Mouse (Mus musculus) limb, embryonic 11.5 days (tissue): ENCODE results near the gene Acyp2. TPM values are rescaled to one million over a fixed set of nuclear protein-coding genes. Genes with fewer than 3 reads are reported as not detected.
"Not testable (repeated sequence)": the region's sequence is repeated elsewhere in the genome, so short reads cannot be mapped to it uniquely, and the experiment has no call there.

ENCODE experiments used
- ATAC-seq: fragments of 200-750 bp; cut with Nextera tagmentation; 2 replicates; pipeline ENCODE4 v1.8.0; 2017; ENCODE audit warnings: low read depth; ENCODE audit not compliant: insufficient number of reproducible peaks, low FRiP score, low TSS enrichment
- DNase-seq: peaks from one replicate; pipeline ENCODE4 v3.0.0-alpha.2; 2015; ENCODE audit warnings: low spot score
- H3K27ac ChIP-seq: fragments of 300-500 bp; sonication (generic); replicated peaks from 2 replicates; pipeline ENCODE4 v1.5.1; 2014; ENCODE audit warnings: low read depth, mild to moderate bottlenecking, low read length
- H3K27me3 ChIP-seq: fragments of 300-500 bp; sonication (generic); 2 replicates; pipeline ENCODE4 v1.6.1; 2014; ENCODE audit warnings: mild to moderate bottlenecking, low read length, mixed read lengths; ENCODE audit not compliant: control insufficient read depth, insufficient read depth
- H3K36me3 ChIP-seq: fragments of 300-500 bp; sonication (generic); 2 replicates; pipeline ENCODE4 v1.6.1; 2014; ENCODE audit warnings: mild to moderate bottlenecking, low read length, moderate library complexity, mixed read lengths; ENCODE audit not compliant: control insufficient read depth, insufficient read depth
- H3K4me1 ChIP-seq: fragments of 300-500 bp; sonication (generic); 2 replicates; pipeline ENCODE4 v1.6.1; 2014; ENCODE audit warnings: low read length, mixed read lengths; ENCODE audit not compliant: control insufficient read depth, insufficient read depth
- H3K4me2 ChIP-seq: fragments of 300-500 bp; sonication (generic); 2 replicates; pipeline ENCODE4 v1.6.1; 2014; ENCODE audit warnings: low read depth, mild to moderate bottlenecking, moderate library complexity; ENCODE audit not compliant: severe bottlenecking
- H3K4me3 ChIP-seq: fragments of 300-500 bp; sonication (generic); 2 replicates; pipeline ENCODE4 v1.5.1; 2014; ENCODE audit warnings: low read depth, low read length
- H3K9ac ChIP-seq: fragments of 300-500 bp; sonication (generic); 2 replicates; pipeline ENCODE4 v1.6.1; 2014; ENCODE audit warnings: mild to moderate bottlenecking, low read length
- H3K9me3 ChIP-seq: fragments of 300-500 bp; sonication (generic); 2 replicates; pipeline ENCODE4 v1.6.1; 2016; ENCODE audit warnings: low read length; ENCODE audit not compliant: control insufficient read depth
- WGBS: fragments of 180-500 bp; shearing (Covaris S2); extraction: QIAGEN DNeasy Blood & Tissue Kit; methylation state at CpG from one replicate; pipeline ENCODE4 v1.1.7; 2014; 5-methylcytosine and 5-hydroxymethylcytosine counted together
- polyA plus RNA-seq: library from polyadenylated mRNA; unstranded; fragments of >200 nt; fragmentation: Nextera tagmentation; extraction: Ambion mirVana; gene quantifications from 2 replicates; pipeline ENCODE4 v1.2.1, GENCODE M21; 2014

Gene Acyp2
- polyA plus RNA-seq, 1 experiment from 2014 or later = 6.2 TPM

DNA sequence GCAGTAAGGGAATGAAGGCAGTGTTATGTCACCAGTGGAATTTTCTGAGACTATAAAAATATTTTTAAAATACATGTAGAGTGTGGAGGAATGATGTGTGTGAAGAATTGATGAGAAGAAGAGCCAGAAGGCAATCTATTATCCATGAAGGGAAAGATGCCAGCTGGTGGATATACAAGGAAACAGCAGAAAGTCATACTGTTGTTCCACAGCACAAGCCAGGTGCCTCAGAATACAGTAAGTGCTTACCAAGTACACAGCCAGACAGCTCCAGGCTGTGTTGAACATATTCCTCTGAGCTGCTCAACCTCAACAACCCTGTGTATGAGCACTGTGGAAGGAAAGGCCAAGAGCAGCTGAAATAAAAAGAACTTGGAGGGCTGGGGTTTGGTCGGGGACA lies 13.7 kb downstream of the Acyp2 start:
- Histone ChIP-seq H3K27me3 (no peaks in the 10 kb centered on the region), H3K9ac (no peak overlapping the region), H3K27ac (no peak overlapping the region), H3K4me3 (no peak overlapping the region), H3K9me3 (no peaks in the 10 kb centered on the region), H3K4me2 (no peak overlapping the region), H3K36me3 (no peaks in the 10 kb centered on the region), H3K4me1 (no peaks in the 10 kb centered on the region)
- 88% methylated on average over 1 of the region's 1 CpGs for WGBS
- DNase-seq = no peak
- ATAC-seq = no peak

DNA sequence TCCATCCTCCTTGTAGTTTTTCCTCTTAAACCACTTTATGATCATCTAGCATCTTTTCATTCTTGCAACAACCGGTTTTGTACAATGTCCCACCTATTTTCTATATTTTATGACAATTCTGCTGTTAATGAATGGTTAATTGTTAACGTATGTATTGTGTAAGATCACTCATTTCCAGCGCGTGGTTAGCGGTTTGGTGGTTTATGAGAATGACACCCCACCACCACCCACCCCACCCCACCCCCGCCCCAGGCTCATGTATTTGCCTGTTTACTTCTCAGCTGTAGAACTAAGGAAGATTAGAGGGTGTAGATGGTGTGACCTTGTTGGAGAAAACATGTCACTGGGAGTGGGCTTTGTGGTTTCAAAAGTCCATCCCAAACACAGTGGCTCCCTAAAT lies 18.9 kb downstream of the Acyp2 start:
- ATAC-seq (no peak), DNase-seq (no peak)
- Histone ChIP-seq H3K9me3 (no peaks in the 10 kb centered on the region), H3K4me2 (no peak overlapping the region), H3K27ac (no peak overlapping the region), H3K36me3 (no peaks in the 10 kb centered on the region), H3K4me1 (no peaks in the 10 kb centered on the region), H3K27me3 (no peaks in the 10 kb centered on the region), H3K9ac (no peak overlapping the region), H3K4me3 (no peak overlapping the region)
- 88% methylated on average over 6 of the region's 6 CpGs for WGBS

DNA sequence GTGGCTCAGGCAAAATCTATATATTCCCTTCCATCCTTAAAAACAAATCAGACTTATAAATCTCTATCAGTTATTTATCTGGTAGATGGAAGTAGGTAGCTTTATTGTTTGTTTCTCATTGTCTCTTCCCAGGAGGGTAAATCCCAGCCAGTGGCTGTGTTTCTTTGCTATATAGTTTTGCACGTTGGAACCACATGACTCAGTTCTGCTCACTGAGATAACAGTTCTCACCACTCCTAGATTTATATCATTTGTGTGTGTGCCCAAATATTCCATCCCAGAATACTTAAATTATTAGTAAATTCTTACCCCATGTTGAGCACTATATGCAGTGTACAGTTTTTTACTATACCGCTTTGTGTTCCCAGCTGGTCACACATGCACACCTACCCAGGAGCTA lies 26.2 kb downstream of the Acyp2 start:
- no peak overlapping the region for H3K27ac ChIP-seq
- 87% methylated on average over 2 of the region's 2 CpGs for WGBS
- no peak overlapping the region for H3K4me3 ChIP-seq
- H3K4me1 ChIP-seq = no peaks in the 10 kb centered on the region
- H3K27me3 ChIP-seq = no peaks in the 10 kb centered on the region
- no peaks in the 10 kb centered on the region for H3K9me3 ChIP-seq
- no peak overlapping the region for H3K4me2 ChIP-seq
- H3K36me3 ChIP-seq = no peaks in the 10 kb centered on the region
- ATAC-seq (no peak), DNase-seq (no peak)
- H3K9ac ChIP-seq = no peak overlapping the region

DNA sequence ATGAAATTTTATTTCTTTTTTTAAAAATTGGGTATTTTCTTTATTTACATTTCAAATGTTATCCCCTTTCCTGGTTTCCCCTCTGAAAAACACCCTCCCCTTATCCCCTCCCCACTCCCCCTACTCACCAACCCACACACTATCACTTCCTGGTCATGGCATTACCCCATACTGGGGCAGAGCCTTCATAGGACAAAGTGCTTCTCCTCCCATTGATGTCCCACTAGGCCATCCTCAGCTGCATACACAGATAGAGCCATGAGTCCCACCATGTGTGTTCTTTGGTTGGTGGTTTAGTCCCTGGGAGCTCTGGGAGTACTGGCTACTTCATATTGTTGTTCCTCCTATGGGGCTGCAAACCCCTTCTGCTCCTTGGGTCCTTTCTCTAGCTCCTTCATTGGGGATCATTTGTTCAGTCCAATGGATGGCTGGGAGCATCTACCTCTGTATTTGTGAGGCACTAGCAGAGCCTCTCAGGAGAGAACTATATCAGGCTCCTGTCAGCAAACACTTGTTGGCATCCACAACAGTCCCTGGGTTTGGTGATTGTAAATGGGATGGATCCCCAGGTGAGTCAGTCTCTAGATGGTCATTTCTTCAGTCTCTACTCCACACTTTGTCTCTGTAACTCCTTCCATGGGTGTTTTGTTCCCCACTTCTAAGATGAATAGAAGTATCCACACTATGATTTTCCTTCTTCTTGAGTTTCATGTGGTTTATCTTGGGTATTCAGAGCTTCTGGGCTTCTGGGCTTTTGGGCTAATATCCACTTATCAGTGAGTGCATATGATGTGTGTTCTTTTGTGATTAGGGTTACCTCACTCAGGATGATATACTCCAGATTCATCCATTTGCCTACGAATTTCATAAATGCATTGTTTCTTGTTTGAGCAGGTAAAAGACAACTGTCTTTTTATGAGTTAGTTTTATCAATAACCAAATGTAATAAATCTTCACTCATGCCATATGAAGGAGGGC lies 27.7 kb downstream of the Acyp2 start:
- H3K4me3 ChIP-seq, H3K9ac ChIP-seq, H3K9me3 ChIP-seq, H3K36me3 ChIP-seq, ATAC-seq, H3K27ac ChIP-seq, H3K4me2 ChIP-seq, H3K27me3 ChIP-seq, DNase-seq, H3K4me1 ChIP-seq: not testable (repeated sequence)
- WGBS = 95% methylated on average over 1 of the region's 1 CpGs

DNA sequence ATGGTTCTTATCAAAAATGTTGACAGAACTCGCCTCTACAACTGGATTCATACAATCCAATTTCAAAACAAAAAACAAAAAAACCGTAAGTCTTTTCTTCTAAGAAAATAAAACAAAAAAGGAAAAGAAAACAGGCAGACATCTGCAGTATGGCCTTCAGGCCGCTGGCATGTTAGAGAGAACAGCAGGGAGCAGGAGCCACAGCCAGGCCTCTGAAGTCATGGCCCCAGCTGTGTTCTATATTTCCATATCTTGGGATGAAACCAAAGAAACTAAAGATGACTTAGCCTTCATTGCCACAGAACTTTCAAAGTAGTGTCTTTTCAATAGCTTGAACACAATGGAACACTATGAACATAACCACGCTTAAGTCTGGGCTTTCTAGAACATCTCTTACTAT lies 31.2 kb downstream of the Acyp2 start:
- no peaks in the 10 kb centered on the region for H3K36me3 ChIP-seq
- H3K4me2 ChIP-seq = no peak overlapping the region
- H3K4me3 ChIP-seq = no peak overlapping the region
- no peaks in the 10 kb centered on the region for H3K27me3 ChIP-seq
- ATAC-seq (no peak), DNase-seq (no peak)
- 71% methylated on average over 4 of the region's 4 CpGs for WGBS
- no peak overlapping the region for H3K27ac ChIP-seq
- H3K9me3 ChIP-seq = no peaks in the 10 kb centered on the region
- H3K4me1 ChIP-seq = no peaks in the 10 kb centered on the region
- no peak overlapping the region for H3K9ac ChIP-seq

DNA sequence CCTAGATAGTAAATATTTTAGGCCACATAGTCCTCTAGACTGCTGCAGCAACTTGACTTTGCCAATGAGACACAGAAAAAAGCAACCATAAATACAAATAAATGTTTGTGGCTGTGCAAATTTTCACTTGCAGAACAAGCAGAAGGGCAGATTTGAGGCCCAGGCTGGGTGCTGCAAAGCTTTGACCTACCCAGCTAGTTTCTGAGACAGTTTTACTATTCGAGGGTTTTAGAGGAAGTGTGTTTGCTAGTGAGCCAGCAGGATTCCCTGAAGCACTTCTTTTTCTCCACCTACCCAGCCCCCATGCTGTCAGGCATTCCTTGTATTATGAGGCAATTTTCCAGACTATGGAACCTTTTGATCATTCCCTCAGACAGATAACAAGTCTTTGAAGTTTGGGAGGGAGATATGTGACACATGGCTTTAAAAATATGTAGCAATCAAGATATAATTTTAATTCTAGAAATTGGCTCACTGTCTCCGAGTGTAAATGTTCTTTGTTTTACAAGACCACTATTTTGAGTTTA lies 31.8 kb downstream of the Acyp2 start:
- Histone ChIP-seq H3K4me1 (no peaks in the 10 kb centered on the region), H3K9ac (no peak overlapping the region), H3K4me2 (no peak overlapping the region), H3K27me3 (no peaks in the 10 kb centered on the region), H3K36me3 (no peaks in the 10 kb centered on the region), H3K27ac (no peak overlapping the region), H3K4me3 (no peak overlapping the region), H3K9me3 (no peaks in the 10 kb centered on the region)
- WGBS = 33% methylated on average over 2 of the region's 2 CpGs
- DNase-seq = no peak
- no peak for ATAC-seq

DNA sequence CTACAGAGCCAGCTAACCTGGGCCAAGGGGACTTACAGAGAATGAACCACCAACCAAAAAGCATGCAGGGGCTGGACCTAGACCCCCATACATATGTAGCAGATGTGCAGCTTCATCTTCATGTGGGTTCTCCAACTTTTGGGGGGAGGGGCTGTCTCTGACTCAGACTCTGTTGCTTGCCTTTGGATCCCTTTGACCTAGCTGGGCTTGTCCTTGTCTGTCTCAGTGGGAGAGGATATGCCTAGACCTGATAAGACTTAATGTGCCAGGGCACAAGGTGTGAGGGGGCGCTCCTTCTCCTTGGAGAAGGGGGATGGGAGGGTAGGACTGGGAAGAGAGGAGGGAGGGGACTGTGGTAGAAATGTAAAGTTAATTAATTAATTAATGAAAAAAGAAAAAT lies 33.4 kb downstream of the Acyp2 start:
- Histone ChIP-seq H3K4me3 (no peak overlapping the region), H3K4me2 (no peak overlapping the region), H3K4me1 (no peaks in the 10 kb centered on the region), H3K36me3 (no peaks in the 10 kb centered on the region), H3K27ac (no peak overlapping the region), H3K9me3 (no peaks in the 10 kb centered on the region), H3K9ac (no peak overlapping the region), H3K27me3 (no peaks in the 10 kb centered on the region)
- ATAC-seq = no peak
- WGBS = 80% methylated on average over 1 of the region's 1 CpGs
- no peak for DNase-seq

DNA sequence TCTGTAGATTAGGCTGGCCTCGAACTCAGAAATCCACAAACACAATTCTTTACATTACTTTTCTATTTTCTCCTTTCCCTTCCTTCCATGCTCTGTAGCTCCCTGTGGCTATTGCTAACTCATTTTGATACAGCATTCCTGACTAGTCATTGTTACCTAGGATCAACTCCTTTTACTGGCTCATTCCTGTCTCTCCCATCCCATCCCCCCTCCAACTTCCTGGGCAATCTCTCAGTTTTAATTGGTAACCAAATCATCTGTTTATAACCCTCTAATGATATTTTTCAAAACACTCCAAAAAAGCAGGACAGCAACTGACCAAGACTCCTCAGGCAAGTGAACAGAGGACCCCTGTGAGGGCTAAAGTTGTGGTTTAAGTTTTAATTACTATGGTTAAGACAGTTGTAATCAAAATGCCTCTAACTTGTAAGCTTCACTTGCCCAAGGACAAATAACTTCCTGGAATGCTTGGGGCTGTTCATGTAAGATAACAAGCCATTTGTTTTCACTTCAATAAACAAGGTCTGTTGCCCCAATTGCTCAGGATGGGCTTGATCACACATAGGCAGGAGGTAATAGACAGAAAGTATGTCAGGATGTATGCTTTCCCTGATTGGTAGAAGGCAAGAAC lies 35.4 kb downstream of the Acyp2 start:
- no peaks in the 10 kb centered on the region for H3K9me3 ChIP-seq
- no peaks in the 10 kb centered on the region for H3K36me3 ChIP-seq
- H3K9ac ChIP-seq = no peak overlapping the region
- DNase-seq (no peak), ATAC-seq (no peak)
- no peaks in the 10 kb centered on the region for H3K27me3 ChIP-seq
- H3K4me1 ChIP-seq = no peaks in the 10 kb centered on the region
- H3K4me3 ChIP-seq = no peak overlapping the region
- H3K4me2 ChIP-seq = no peak overlapping the region
- 69% methylated on average over 1 of the region's 1 CpGs for WGBS
- H3K27ac ChIP-seq = no peak overlapping the region
